Mouse (Mus musculus) stomach, postnatal 0 days (tissue): ENCODE results near the gene Abcc8. TPM values are rescaled to one million over a fixed set of nuclear protein-coding genes. Genes with fewer than 3 reads are reported as not detected.

Experiments
- ATAC-seq: fragments of 200-750 bp; cut with Nextera tagmentation; 2 replicates; pipeline ENCODE4 v1.8.0; 2017; ENCODE audit not compliant: low FRiP score, low TSS enrichment
- DNase-seq: peaks from one replicate; pipeline ENCODE4 v3.0.0-alpha.2; 2016; ENCODE audit warnings: low spot score
- H3K27ac ChIP-seq: fragments of 300-500 bp; sonication (generic); replicated peaks from 2 replicates; pipeline ENCODE4 v1.5.1; 2014; ENCODE audit warnings: mild to moderate bottlenecking, control low read depth
- H3K27me3 ChIP-seq: fragments of 300-500 bp; sonication (generic); 2 replicates; pipeline ENCODE4 v1.6.1; 2014; ENCODE audit warnings: low read length; ENCODE audit not compliant: control insufficient read depth, insufficient read depth
- H3K36me3 ChIP-seq: fragments of 300-500 bp; sonication (generic); 2 replicates; pipeline ENCODE4 v1.6.1; 2014; ENCODE audit warnings: low read length, mixed read lengths; ENCODE audit not compliant: control insufficient read depth, insufficient read depth
- H3K4me1 ChIP-seq: fragments of 300-500 bp; sonication (generic); replicated peaks from 2 replicates; pipeline ENCODE4 v1.6.1; 2014; ENCODE audit warnings: antibody characterized with exemption; ENCODE audit not compliant: control insufficient read depth, insufficient read depth
- H3K4me2 ChIP-seq: fragments of 300-500 bp; sonication (generic); replicated peaks from 2 replicates; pipeline ENCODE4 v1.6.1; 2014; ENCODE audit warnings: low read depth, mild to moderate bottlenecking, control low read depth, moderate library complexity
- H3K4me3 ChIP-seq: fragments of 300-500 bp; sonication (generic); 2 replicates; pipeline ENCODE4 v1.5.1; 2014; ENCODE audit warnings: low read depth, low read length, control low read depth
- H3K9ac ChIP-seq: fragments of 300-500 bp; sonication (generic); 2 replicates; pipeline ENCODE4 v1.6.1; 2014; ENCODE audit warnings: mild to moderate bottlenecking, low read length, control low read depth, mixed read lengths
- H3K9me3 ChIP-seq: fragments of 300-500 bp; sonication (generic); 2 replicates; pipeline ENCODE4 v1.6.1; 2016; ENCODE audit warnings: low read length; ENCODE audit not compliant: control insufficient read depth
- CTCF ChIP-seq: IDR thresholded peaks from 2 replicates; pipeline ENCODE4 v1.5.1; 2016; ENCODE audit warnings: antibody characterized with exemption, low read depth, mild to moderate bottlenecking, moderate library complexity
- EP300 ChIP-seq: optimal IDR thresholded peaks from 2 replicates; pipeline ENCODE3; 2016; ENCODE audit warnings: antibody characterized with exemption
- WGBS: fragments of 180-500 bp; shearing (Covaris S2); extraction: QIAGEN DNeasy Blood & Tissue Kit; methylation state at CpG from one replicate; pipeline ENCODE4 v1.1.7; 2014; 5-methylcytosine and 5-hydroxymethylcytosine counted together
- polyA plus RNA-seq: library from polyadenylated mRNA; unstranded; fragments of >200 nt; fragmentation: Nextera tagmentation; extraction: Ambion mirVana; gene quantifications from 2 replicates; pipeline ENCODE4 v1.2.1, GENCODE M21; 2015

The Abcc8 gene
- polyA plus RNA-seq, 1 experiment from 2014 or later = 3.6 TPM

DNA sequence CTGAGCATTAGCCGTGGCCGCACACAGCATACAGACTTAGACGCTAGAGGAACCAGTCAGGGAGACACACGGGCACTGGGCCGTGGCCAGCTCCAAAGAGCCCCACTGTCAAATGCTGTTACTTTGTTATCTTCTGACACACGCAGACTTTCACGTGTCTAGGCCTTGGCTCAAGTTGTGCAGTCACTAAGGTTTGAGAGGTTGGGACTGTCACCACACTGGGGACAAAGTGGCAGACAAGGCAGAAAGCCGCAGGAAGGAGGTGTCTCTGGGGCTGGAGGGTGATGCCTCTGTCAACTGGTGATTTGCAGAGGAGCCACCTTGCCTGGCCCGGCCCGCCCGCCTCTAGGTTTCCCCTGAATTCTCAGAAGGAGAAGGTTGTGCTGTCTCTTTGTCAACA, 54.5 kb downstream of the Abcc8 start:
- no peak for TF ChIP-seq EP300
- TF ChIP-seq CTCF = no peak
- Histone ChIP-seq H3K4me2 (no peak overlapping the region), H3K27ac (no peak overlapping the region), H3K4me3 (no peak overlapping the region), H3K9ac (no peak overlapping the region), H3K9me3 (0 out of 2 replicates have a peak, but pooled peaks cover 2% of the 10 kb centered on the region), H3K36me3 (no peaks in the 10 kb centered on the region), H3K27me3 (no peaks in the 10 kb centered on the region), H3K4me1 (no peaks in the 10 kb centered on the region)
- ATAC-seq = no peak
- 76% methylated on average over 11 of the region's 11 CpGs for WGBS
- DNase-seq = no peak

DNA sequence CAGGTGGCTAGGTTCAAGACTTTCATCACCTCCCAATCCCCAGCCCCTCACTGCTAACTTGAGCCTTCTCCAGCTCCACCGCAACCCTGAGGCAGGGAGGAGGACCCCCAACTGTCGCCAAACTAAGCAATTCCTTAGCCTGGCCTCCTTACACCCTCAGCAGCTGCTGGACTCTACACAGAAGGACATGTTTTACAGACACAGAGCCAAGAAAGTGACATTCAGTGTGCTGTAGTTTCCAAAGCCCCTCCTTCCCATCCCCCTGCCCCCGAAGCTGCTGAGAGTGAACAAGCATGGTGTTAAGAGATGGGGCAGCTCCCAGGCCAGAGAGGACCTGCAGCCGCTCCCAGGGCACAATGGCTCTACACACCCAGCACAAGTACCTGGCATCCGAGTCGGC, 55.4 kb downstream of the Abcc8 start:
- Histone ChIP-seq H3K36me3 (no peaks in the 10 kb centered on the region), H3K9ac (0 out of 2 replicates have a peak overlapping the region, but pooled peaks have one; percentile 27), H3K4me2 (no peak overlapping the region), H3K4me1 (no peaks in the 10 kb centered on the region), H3K4me3 (no peak overlapping the region), H3K9me3 (0 out of 2 replicates have a peak, but pooled peaks cover 2% of the 10 kb centered on the region), H3K27me3 (no peaks in the 10 kb centered on the region), H3K27ac (no peak overlapping the region)
- TF ChIP-seq EP300 (no peak), CTCF (no peak)
- ATAC-seq = no peak
- DNase-seq = no peak
- WGBS = 51% methylated on average over 6 of the region's 6 CpGs

DNA sequence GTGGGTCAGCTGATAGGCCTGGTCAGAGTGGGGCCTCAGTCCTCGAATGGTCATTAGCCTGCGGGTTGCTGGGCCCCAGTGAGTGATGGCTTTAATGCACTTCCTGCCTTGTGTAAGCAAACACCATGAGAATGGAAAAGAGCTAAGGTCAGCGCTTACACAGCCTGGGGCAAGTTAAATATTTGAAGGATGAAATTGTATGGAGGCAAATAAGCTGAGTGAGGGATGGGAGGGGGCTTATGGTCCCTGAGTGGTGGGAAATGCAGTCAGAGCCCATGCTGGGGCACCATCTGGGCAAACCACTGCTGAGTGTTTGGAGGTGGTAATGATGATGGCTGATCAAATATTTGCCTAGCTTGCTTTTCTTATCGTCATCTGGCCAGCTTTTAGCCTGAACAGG, 56.9 kb downstream of the Abcc8 start:
- ATAC-seq (peak; percentile 86), DNase-seq (peak; percentile 81)
- no peak overlapping the region for H3K9ac ChIP-seq
- H3K4me3 ChIP-seq = no peak overlapping the region
- H3K9me3 ChIP-seq = 0 out of 2 replicates have a peak, but pooled peaks cover 2% of the 10 kb centered on the region
- no peaks in the 10 kb centered on the region for H3K36me3 ChIP-seq
- 12% methylated on average over 4 of the region's 4 CpGs for WGBS
- no peaks in the 10 kb centered on the region for H3K27me3 ChIP-seq
- TF ChIP-seq CTCF = no peak
- TF ChIP-seq EP300 = no peak
- H3K27ac ChIP-seq = no peak overlapping the region; the same call in 1 of the 2 replicates
- no peaks in the 10 kb centered on the region for H3K4me1 ChIP-seq
- no peak overlapping the region for H3K4me2 ChIP-seq

DNA sequence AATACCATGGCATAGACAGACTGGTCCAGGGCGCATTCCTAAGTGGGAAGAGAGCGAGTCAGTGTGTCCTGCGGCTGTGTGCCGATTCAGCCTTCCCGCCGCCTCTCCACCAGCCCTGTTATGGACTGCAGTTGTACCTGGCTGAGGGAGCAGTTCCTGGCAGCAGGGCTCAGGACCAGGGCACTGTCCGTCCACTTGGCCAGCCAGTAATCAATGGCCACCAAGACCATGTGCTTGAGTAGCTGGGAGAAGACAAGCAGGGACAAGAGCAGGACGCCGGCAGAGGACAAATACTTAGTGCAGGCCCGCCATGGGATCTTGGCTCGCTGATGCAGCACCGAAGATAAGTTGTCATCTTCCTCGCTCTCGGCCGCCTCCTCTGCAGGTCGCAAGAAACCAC, 62.8 kb downstream of the Abcc8 start:
- Histone ChIP-seq H3K4me1 (no peaks in the 10 kb centered on the region), H3K9ac (no peak overlapping the region)

DNA sequence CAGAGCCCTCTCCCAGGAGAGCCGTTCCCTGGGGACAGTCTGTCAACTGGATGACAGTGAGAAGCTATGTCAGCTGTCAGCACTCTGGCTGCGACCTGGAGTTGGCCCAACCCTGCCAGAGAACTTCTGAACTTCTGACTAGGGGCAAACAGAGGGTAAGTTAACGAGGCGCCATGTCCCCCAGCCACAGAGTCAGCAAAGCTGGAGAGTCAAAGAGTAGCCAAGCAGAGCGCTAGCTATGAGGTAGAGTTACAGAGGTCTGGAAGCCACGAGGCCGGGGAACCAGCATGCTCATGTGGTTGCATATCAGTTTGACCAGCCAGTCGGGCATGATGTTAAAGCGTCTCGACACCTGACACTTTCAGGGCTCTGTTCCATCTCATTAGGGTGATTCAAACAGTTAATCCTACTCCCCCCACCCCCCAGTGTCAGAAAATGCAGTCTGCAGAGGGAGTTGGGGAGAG, 63.7 kb downstream of the Abcc8 start:
- H3K4me3 ChIP-seq = no peak overlapping the region
- H3K9ac ChIP-seq = no peak overlapping the region
- WGBS = 36% methylated on average over 10 of the region's 10 CpGs
- H3K27me3 ChIP-seq = no peaks in the 10 kb centered on the region
- TF ChIP-seq EP300 = no peak
- no peak for TF ChIP-seq CTCF
- ATAC-seq (no peak), DNase-seq (no peak)
- H3K36me3 ChIP-seq = no peaks in the 10 kb centered on the region
- no peak overlapping the region for H3K4me2 ChIP-seq
- no peaks in the 10 kb centered on the region for H3K9me3 ChIP-seq
- no peaks in the 10 kb centered on the region for H3K4me1 ChIP-seq
- H3K27ac ChIP-seq = no peak overlapping the region

More for the DNA sequence above, 62.8 kb downstream of the Abcc8 start:
- H3K4me2 ChIP-seq = no peak overlapping the region
- 96% methylated on average over 16 of the region's 16 CpGs for WGBS
- no peaks in the 10 kb centered on the region for H3K27me3 ChIP-seq
- H3K4me3 ChIP-seq = no peak overlapping the region
- H3K27ac ChIP-seq = no peak overlapping the region
- no peaks in the 10 kb centered on the region for H3K9me3 ChIP-seq
- DNase-seq (no peak), ATAC-seq (no peak)
- TF ChIP-seq CTCF (no peak), EP300 (no peak)
- no peaks in the 10 kb centered on the region for H3K36me3 ChIP-seq

DNA sequence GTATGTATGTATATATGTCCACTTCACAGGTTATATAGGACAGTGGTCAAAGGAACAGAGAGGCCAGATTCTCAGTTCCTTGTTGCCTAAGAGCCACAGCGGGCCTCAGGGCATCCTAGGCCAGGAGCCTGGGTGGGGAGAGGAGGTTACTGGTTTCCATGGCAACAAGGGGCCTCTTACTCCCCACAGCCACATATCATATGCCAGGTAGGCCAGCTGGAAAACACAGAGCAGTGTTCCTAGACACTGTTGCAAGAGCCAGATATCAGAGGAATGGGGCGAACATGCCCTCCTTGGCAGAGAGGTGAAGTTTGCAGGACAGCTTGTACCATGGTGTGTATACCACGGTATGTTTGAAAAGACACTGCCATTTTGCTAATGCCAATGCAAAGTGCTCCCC, 66.4 kb downstream of the Abcc8 start:
- H3K36me3 ChIP-seq = no peaks in the 10 kb centered on the region
- no peaks in the 10 kb centered on the region for H3K9me3 ChIP-seq
- H3K27ac ChIP-seq = no peak overlapping the region
- H3K27me3 ChIP-seq = no peaks in the 10 kb centered on the region
- TF ChIP-seq EP300 = no peak
- TF ChIP-seq CTCF = no peak
- WGBS = 52% methylated on average over 3 of the region's 3 CpGs
- H3K4me3 ChIP-seq = no peak overlapping the region
- no peak overlapping the region for H3K9ac ChIP-seq
- DNase-seq (no peak), ATAC-seq (0 out of 2 replicates have a peak, but pooled peaks have one; percentile 8)
- no peak overlapping the region for H3K4me2 ChIP-seq
- H3K4me1 ChIP-seq = no peaks in the 10 kb centered on the region
